Mouse (Mus musculus): Measurements from ENCODE around the gene Selenon. TPM values are rescaled to one million over a fixed set of nuclear protein-coding genes. Genes with fewer than 3 reads are reported as not detected.

The Selenon gene
- polyA plus RNA-seq, 1 experiment: 33.3 TPM

- H3K27ac ChIP-seq (ENCODE audit: insufficient read depth, low read depth, low read length): peak overlapping the region; percentile 17; the same call in 1 of the 2 replicates
- TF ChIP-seq CTCF (IDR thresholded peaks at IDR 0.05; ENCODE audit: low read depth, low read length) (no peak), POLR2A (IDR thresholded peaks at IDR 0.05; ENCODE audit: borderline replicate concordance, low read depth, low read length) (no peak)
- peaks cover 40% of the 10 kb centered on the region for H3K4me1 ChIP-seq (ENCODE audit: control insufficient read depth, insufficient read depth, low read length)
- H3K4me3 ChIP-seq (ENCODE audit: insufficient read depth, low read length): no peak overlapping the region
Observed at GRCm38 (mm10) chr4:134515614-134516013, 36.4 kb downstream of the Selenon start.

DNA sequence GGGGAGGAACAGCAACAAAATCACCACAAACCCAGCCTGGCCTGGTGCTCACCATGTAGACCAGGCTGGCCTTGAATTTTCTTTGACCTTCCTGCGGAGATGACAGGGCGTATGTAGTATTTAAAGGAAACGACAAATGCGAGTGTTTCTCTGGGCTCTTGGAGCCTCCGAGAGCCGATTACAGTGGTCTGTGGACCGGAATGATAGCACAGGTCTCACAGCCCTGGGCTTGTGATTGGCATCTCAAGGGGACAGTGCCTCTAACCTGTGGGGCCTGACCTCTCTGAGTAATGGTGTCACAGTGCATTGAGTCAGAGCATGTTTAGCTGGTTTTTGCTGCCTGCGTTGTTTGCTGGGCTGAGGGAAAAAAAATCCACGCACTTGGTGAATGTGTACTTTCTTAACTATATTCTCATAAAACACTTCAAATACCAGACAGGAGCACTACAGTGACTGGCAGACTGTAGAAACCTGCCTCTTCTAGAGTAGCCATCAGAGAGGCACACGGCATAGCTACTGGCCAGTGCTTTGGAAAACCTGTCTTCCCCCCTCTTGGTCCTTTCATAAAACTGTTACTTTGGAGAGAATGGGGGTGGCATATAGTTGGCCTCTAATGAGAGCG lies 37.5 kb downstream of the Selenon start:
- no peak for TF ChIP-seq CTCF (IDR thresholded peaks at IDR 0.05; ENCODE audit: low read depth, low read length)
- TF ChIP-seq POLR2A (IDR thresholded peaks at IDR 0.05; ENCODE audit: borderline replicate concordance, low read depth, low read length): no peak
- Histone ChIP-seq H3K4me1 (ENCODE audit: control insufficient read depth, insufficient read depth, low read length) (peaks cover 42% of the 10 kb centered on the region), H3K27ac (ENCODE audit: insufficient read depth, low read depth, low read length) (no peak overlapping the region), H3K4me3 (ENCODE audit: insufficient read depth, low read length) (no peak overlapping the region)

DNA sequence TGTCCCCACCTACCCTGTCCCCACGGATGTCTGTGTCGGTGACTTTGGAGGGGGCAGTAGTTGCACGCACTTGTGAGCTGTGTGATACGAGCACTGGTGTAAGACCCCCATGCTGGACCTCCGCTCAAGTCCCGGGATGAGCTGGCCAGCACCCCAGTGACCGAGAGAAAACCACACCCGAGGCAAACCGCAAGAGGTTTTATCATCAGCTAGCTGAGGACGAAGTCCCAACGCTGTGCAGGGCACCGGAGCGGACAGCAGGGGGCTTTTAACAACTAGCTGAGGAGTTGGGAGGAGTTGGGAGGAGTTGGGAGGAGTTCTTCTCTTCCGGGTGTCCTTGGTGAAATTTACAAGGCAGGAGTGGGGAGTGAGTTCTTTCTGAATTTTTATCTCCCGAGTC lies 39.2 kb downstream of the Selenon start:
- TF ChIP-seq POLR2A (IDR thresholded peaks at IDR 0.05; ENCODE audit: borderline replicate concordance, low read depth, low read length) (no peak), CTCF (IDR thresholded peaks at IDR 0.05; ENCODE audit: low read depth, low read length) (no peak)
- peak overlapping the region; percentile 57 for H3K4me3 ChIP-seq (ENCODE audit: insufficient read depth, low read length)
- H3K27ac ChIP-seq (ENCODE audit: insufficient read depth, low read depth, low read length): peak overlapping the region; percentile 27
- H3K4me1 ChIP-seq (ENCODE audit: control insufficient read depth, insufficient read depth, low read length): peaks cover 38% of the 10 kb centered on the region

DNA sequence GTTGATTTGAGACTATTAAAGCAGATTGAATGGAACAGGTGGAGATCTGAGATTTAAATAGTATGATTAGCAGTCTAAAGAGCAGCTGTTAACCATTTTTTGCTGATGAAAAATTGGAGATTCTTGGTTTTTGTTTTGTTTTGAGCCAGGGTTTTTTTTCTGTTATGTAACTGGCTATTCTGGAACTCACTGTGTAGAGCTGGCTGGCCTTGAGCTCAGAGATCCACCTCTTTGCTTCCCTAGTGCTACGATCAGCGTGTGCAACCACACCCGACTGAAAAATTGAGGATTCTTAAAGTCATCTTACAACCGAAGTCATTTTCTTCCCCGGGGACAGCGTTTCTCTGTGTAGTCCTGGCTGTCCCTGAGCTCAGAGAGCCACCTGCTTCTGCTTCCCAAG lies 40.2 kb downstream of the Selenon start:
- peak overlapping the region; percentile 59 for H3K4me3 ChIP-seq (ENCODE audit: insufficient read depth, low read length)
- H3K4me1 ChIP-seq (ENCODE audit: control insufficient read depth, insufficient read depth, low read length): peaks cover 29% of the 10 kb centered on the region
- no peak for TF ChIP-seq POLR2A (IDR thresholded peaks at IDR 0.05; ENCODE audit: borderline replicate concordance, low read depth, low read length)
- TF ChIP-seq CTCF (IDR thresholded peaks at IDR 0.05; ENCODE audit: low read depth, low read length): no peak
- peak overlapping the region; percentile 36 for H3K27ac ChIP-seq (ENCODE audit: insufficient read depth, low read depth, low read length)

GRCm38 (mm10) chr4:134510845-134511411 lies 41.0 kb downstream of the Selenon start, which contains the start of gene Aunip:
TSS of gene Aunip (plus strand) at chr4:134510999.
- peak within 1 kb of the TSS; percentile 86 for H3K4me3 ChIP-seq (ENCODE audit: insufficient read depth, low read length)
- H3K4me1 ChIP-seq (ENCODE audit: control insufficient read depth, insufficient read depth, low read length): peaks cover 22% of the 10 kb centered on the region
- TF ChIP-seq CTCF (IDR thresholded peaks at IDR 0.05; ENCODE audit: low read depth, low read length) (no peak), POLR2A (IDR thresholded peaks at IDR 0.05; ENCODE audit: borderline replicate concordance, low read depth, low read length) (no peak)
- H3K27ac ChIP-seq (ENCODE audit: insufficient read depth, low read depth, low read length): peak within 1 kb of the TSS; percentile 57

- Histone ChIP-seq H3K4me3 (ENCODE audit: insufficient read depth, low read length) (no peak overlapping the region), H3K4me1 (ENCODE audit: control insufficient read depth, insufficient read depth, low read length) (peaks cover 18% of the 10 kb centered on the region), H3K27ac (ENCODE audit: insufficient read depth, low read depth, low read length) (no peak overlapping the region)
- TF ChIP-seq CTCF (IDR thresholded peaks at IDR 0.05; ENCODE audit: low read depth, low read length): no peak
- TF ChIP-seq POLR2A (IDR thresholded peaks at IDR 0.05; ENCODE audit: borderline replicate concordance, low read depth, low read length): no peak
Observed at GRCm38 (mm10) chr4:134510396-134510795, 41.6 kb downstream of the Selenon start.

DNA sequence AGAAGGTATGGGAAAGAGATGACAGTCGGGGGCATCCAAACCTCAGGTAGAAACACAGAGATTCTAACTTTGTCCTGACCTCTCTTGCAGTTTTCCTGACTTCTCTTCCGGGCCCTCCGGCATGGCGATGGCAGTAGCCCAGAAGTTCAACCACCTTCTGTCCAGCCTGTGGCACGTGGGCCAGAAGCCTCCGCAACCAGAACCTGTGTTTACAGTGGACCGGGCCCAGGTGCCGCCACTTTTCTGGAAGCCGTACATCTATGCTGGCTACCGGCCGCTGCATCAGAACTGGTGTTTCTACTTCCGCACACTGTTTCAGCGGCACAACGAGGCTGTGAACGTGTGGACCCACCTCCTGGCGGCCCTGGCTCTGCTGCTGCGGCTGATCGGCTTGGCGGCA lies 45.3 kb downstream of the Selenon start:
- TF ChIP-seq POLR2A (IDR thresholded peaks at IDR 0.05; ENCODE audit: borderline replicate concordance, low read depth, low read length): no peak
- TF ChIP-seq CTCF (IDR thresholded peaks at IDR 0.05; ENCODE audit: low read depth, low read length): no peak
- no peak overlapping the region for H3K4me3 ChIP-seq (ENCODE audit: insufficient read depth, low read length)
- H3K27ac ChIP-seq (ENCODE audit: insufficient read depth, low read depth, low read length): no peak overlapping the region
- 0 out of 2 replicates have a peak, but pooled peaks cover 5% of the 10 kb centered on the region for H3K4me1 ChIP-seq (ENCODE audit: control insufficient read depth, insufficient read depth, low read length)

GRCm38 (mm10) chr4:134505966-134506594 lies 45.9 kb downstream of the Selenon start:
- TF ChIP-seq CTCF (IDR thresholded peaks at IDR 0.05; ENCODE audit: low read depth, low read length) (no peak), POLR2A (IDR thresholded peaks at IDR 0.05; ENCODE audit: borderline replicate concordance, low read depth, low read length) (no peak)
- Histone ChIP-seq H3K27ac (ENCODE audit: insufficient read depth, low read depth, low read length) (no peak overlapping the region), H3K4me3 (ENCODE audit: insufficient read depth, low read length) (no peak overlapping the region), H3K4me1 (ENCODE audit: control insufficient read depth, insufficient read depth, low read length) (0 out of 2 replicates have a peak, but pooled peaks cover 5% of the 10 kb centered on the region)

DNA sequence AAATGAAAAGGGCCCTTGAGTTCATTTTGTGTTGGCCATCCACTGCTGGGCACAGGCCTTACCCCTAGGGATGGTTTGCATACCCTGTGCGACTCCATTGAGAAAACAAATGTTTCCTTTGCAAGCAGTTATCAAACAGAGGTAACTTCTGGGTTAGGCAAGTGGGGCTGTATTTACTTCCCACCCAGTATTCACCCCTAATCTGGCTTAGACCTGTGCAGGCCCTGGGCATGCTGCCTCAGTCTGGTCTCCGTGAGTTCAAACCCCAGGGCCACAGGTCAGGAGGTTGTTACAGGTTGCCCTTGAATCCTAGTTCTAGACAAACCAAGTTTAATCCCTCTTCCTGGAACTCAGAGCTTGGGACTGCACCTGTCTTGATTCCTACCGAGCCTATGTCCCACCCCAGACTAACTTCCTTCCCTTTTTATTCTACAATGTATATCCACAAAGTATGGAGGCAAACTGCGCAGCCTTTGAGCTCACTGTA lies 46.6 kb downstream of the Selenon start:
- TF ChIP-seq POLR2A (IDR thresholded peaks at IDR 0.05; ENCODE audit: borderline replicate concordance, low read depth, low read length) (no peak), CTCF (IDR thresholded peaks at IDR 0.05; ENCODE audit: low read depth, low read length) (no peak)
- 0 out of 2 replicates have a peak, but pooled peaks cover 5% of the 10 kb centered on the region for H3K4me1 ChIP-seq (ENCODE audit: control insufficient read depth, insufficient read depth, low read length)
- no peak overlapping the region for H3K27ac ChIP-seq (ENCODE audit: insufficient read depth, low read depth, low read length)
- H3K4me3 ChIP-seq (ENCODE audit: insufficient read depth, low read length): no peak overlapping the region
